Mouse (Mus musculus): Measurements from ENCODE around the gene Rcn1. TPM values are rescaled to one million over a fixed set of nuclear protein-coding genes. Genes with fewer than 3 reads are reported as not detected.

The Rcn1 gene
- total RNA-seq, 2 experiments from 2014 or later: 57.3 to 61.7 TPM

- DNase-seq: no peak
Observed at GRCm38 (mm10) chr2:105336314-105337027, 62.6 kb downstream of the Rcn1 start.

Other genes starting within 250 kb of the Rcn1 start
- gene Them7, start 175.0 kb downstream of the Rcn1 start, total RNA-seq (2021): 1 to 10 TPM in 1 of 2 experiments, under 1 TPM in 1; 0.61 to 1.6 TPM

Measured in heart, postnatal 4 days (tissue).